Mouse (Mus musculus) central nervous system, embryonic 11.5 days (tissue): Measurements from ENCODE around the gene Txndc15. TPM values are rescaled to one million over a fixed set of nuclear protein-coding genes. Genes with fewer than 3 reads are reported as not detected.

Experiments used
- polyA plus RNA-seq: library from polyadenylated mRNA; depleted of rRNA; stranded (reverse); fragments of >200 nt; gene quantifications from 2 replicates; pipeline ENCODE4 v1.2.3, GENCODE M21; 2012; rRNA removed

Gene Txndc15
- 51.8 and 54.3 TPM in 2 replicates for polyA plus RNA-seq

DNA sequence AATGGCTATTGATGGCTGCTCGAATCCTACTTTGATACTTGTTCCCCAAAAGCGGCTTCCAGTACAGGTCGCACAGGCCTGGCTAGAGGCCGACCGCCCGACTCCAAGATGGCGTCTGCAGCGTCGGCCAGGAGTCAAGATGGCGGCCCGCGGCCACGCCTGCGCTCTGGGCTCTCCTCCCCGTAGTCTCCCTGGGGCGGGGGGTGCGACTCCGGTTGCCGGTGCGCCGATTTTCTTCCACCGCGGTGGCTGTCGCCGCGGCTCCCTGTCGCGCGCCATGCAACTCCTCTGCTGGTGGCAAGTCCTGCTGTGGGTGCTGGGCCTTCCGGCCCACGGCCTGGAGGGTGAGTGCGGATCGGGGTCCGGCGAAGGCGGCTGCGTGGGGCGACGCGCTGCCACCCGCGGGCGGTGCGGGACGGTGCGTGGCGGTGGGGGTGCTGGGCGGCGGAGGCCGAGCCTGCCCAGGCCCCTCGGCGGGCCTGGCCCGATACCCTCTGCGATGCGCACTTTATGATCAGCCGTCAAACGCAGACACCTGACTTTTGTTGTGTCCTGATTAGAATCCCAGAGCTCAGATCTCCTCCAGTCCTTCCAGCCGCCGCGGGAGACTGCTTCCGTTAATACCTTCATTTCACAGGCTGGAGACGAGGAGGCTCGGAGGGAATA is at the start of gene Txndc15:
Gene Txndc15 (plus strand): TSS at position 150 of the 666 bp plus-strand sequence.

DNA sequence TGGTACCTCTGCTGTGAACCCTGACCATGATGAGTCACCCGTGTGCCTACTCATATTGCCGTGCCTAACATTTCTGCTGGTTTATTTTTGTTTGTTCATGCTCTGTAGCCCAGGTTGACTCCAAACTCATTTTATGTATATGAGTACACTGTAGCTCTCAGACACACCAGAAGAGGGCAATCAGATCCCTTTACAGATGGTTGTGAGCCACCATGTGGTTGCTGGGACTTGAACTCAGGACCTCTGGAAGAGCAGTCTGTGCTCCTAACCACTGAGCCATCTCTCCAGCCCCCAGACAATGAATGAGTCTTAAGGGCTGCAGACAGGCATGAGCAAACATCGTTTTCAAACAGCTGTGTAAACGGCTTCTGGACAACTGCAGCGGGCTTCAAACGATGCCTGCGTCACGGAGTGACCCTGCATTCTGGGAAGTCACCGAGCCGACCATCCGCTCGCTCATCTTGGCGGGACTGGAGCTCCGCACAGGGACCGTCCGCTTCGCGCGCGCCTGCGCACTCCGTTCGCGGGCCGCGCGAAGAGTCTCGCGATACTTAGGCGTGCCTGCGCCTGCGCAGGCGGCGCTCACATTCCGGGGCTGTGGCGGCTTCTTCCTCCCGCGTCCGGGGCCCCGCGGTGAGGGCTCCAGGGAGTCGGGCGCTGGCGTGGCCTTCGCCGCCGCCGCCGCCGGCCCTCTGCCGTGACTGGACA is 21.8 kb upstream of the Txndc15 start, which contains the start of gene B230219D22Rik:
Gene B230219D22Rik (plus strand): TSS at position 590 of the 708 bp plus-strand sequence.

DNA sequence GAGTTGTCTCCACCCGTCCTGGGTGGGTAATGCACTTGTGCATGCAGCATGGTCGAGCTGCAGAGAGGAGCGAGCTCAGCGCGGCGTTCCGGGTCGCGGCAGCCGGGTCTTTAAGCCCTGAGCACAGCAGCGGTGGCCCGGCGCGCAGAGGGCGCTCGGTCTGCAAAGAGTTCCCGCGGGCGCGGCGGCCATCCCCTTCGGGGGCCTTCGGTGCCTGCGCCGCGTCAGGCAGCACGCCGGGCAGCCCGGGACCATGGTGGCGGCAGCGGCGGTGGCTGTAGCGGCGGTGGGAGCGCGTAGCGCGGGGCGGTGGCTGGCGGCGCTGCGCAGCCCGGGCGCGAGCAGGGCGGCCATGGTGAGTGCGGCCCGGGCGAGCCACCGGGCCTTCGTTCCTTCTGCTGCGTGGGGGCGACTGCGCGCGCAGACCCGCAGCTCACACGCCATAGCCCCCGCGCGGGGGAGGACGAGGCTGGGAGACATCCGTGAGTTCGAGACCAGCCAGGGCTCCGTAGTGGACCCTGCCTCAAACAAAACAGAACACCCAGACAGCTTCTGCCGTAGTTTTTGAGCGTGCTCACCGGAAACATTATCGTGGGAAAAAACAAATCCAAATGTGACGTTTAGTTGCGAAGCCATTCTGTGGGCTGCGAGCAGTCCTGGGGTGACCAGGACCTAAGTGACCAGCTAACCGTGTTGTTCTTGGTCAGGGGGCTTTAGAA is 12.8 kb downstream of the Txndc15 start, which contains the start of gene Pcbd2:
Gene Pcbd2 (plus strand): TSS at position 249 of the 719 bp plus-strand sequence.

Other genes with a start within 250 kb of the Txndc15 start
- gene Dbn1, start 226.5 kb upstream of the Txndc15 start, polyA plus RNA-seq, result 432 and 1,182 TPM in 2 replicates
- 75.3 and 103 TPM in 2 replicates for gene Pdlim7, start 201.0 kb upstream of the Txndc15 start, polyA plus RNA-seq
- gene Dok3, start 185.4 kb upstream of the Txndc15 start, polyA plus RNA-seq, result 8.2 and 15.0 TPM in 2 replicates
- 100 and 105 TPM in 2 replicates for gene Ddx41, start 178.0 kb upstream of the Txndc15 start, polyA plus RNA-seq
- 137 and 175 TPM in 2 replicates for gene Fam193b, start 143.5 kb upstream of the Txndc15 start, polyA plus RNA-seq
- gene Tmed9, start 140.9 kb upstream of the Txndc15 start, polyA plus RNA-seq, result 147 and 149 TPM in 2 replicates
- gene B4galt7, start 114.8 kb upstream of the Txndc15 start, polyA plus RNA-seq, result 27.5 and 30.1 TPM in 2 replicates
- gene Caml, start 91.6 kb upstream of the Txndc15 start, polyA plus RNA-seq, result 70.0 and 78.8 TPM in 2 replicates
- 67.7 and 99.4 TPM in 2 replicates for gene Ddx46, start 79.6 kb upstream of the Txndc15 start, polyA plus RNA-seq
- 51.4 and 83.6 TPM in 2 replicates for gene B230219D22Rik, start 21.5 kb upstream of the Txndc15 start, polyA plus RNA-seq
- gene Pcbd2, start 12.7 kb downstream of the Txndc15 start, polyA plus RNA-seq, result 38.8 and 48.8 TPM in 2 replicates
- 0.10 and 0.12 TPM in 2 replicates for gene Catsper3, start 69.9 kb downstream of the Txndc15 start, polyA plus RNA-seq
- 4.2 and 22.6 TPM in 2 replicates for gene Pitx1, start 121.5 kb downstream of the Txndc15 start, polyA plus RNA-seq